Mouse (Mus musculus): ENCODE measurements around the gene Tmem151a. TPM values are rescaled to one million over a fixed set of nuclear protein-coding genes. Genes with fewer than 3 reads are reported as not detected.

Gene Tmem151a
- total and polyA plus RNA-seq, 3 experiments, result 2.6 to 3.3 (median 2.8) TPM

DNA sequence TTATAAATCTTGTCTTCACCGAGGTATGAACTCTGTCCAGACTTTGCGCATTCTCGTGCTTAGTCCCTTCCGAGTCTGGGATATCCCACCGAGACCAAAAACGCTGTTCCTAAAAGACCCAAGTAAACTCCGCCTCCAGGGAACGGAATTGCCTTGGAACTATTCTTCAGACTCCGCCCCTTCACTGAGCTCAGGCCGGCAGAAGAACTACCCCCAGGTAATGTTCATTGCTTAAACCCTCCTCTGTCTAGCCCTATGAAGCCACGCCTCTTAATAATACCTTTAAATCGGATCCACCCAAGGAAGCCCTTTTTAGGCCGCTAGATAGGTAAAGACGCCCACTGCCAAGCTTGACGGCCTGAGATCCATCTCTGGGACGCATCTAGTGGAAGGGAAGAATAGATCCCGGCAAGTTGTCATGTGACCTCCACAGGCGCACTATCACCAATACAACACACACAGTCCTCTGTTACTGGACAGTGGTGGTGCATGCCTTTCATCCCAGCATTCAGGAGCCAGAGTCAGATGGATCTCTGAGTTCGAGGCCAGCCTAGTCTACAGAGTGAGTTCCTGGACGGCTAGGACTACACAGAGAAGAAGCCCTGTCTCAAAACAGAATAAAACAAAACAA is 12.8 kb downstream of the Tmem151a start:
- TF ChIP-seq EP300 (IDR thresholded peaks at IDR 0.05; ENCODE audit: insufficient read depth, low read depth, low read length), result no peak
- TF ChIP-seq CTCF (IDR thresholded peaks at IDR 0.05), result no peak
- no peak for TF ChIP-seq POLR2A (IDR thresholded peaks at IDR 0.05; ENCODE audit: insufficient read depth, low read depth, low read length)
- WGBS, result 3% methylated on average over 20 of the region's 20 CpGs
- intact Hi-C loops (cut with DNase I), result loop anchor here (1.0 to 2.0 kb wide), 3 partner anchors 16 to 56 kb away; partner anchors contain the start of gene Rin1
- Histone ChIP-seq H3K27ac (peak overlapping the region; percentile 64), H3K36me3 (ENCODE audit: control insufficient read depth, insufficient read depth, low read length) (no peaks in the 10 kb centered on the region), H3K9ac (ENCODE audit: low read depth, low read length) (peak overlapping the region; percentile 34), H3K4me3 (peak overlapping the region; percentile 61), H3K27me3 (ENCODE audit: control insufficient read depth, insufficient read depth, low read length) (no peaks in the 10 kb centered on the region; the same call in 1 of the 2 replicates), H3K4me1 (ENCODE audit: control insufficient read depth, insufficient read depth, low read length) (peaks cover 3% of the 10 kb centered on the region), H3K79me2 (replicated peaks; ENCODE audit: control insufficient read depth, insufficient read depth, low read length) (no peaks in the 10 kb centered on the region)
- no peak for DNase-seq

- 7% methylated on average over 40 of the region's 40 CpGs for WGBS
- TF ChIP-seq EP300 (IDR thresholded peaks at IDR 0.05; ENCODE audit: insufficient read depth, low read depth, low read length) (0 out of 2 replicates have a peak, but pooled peaks have one; percentile 12), CTCF (IDR thresholded peaks at IDR 0.05) (no peak)
- H3K4me1 ChIP-seq (ENCODE audit: control insufficient read depth, insufficient read depth, low read length), result peaks cover 8% of the 10 kb centered on the region
- H3K27ac ChIP-seq, result peak overlapping the region; percentile 64
- no peaks in the 10 kb centered on the region for H3K36me3 ChIP-seq (ENCODE audit: control insufficient read depth, insufficient read depth, low read length)
- H3K4me3 ChIP-seq, result peak overlapping the region; percentile 61
- H3K9ac ChIP-seq (ENCODE audit: low read depth, low read length), result peak overlapping the region; percentile 43
- peak; percentile 85 to 88 for DNase-seq
- no peaks in the 10 kb centered on the region; the same call in 1 of the 2 replicates for H3K27me3 ChIP-seq (ENCODE audit: control insufficient read depth, insufficient read depth, low read length)
- H3K79me2 ChIP-seq (replicated peaks; ENCODE audit: control insufficient read depth, insufficient read depth, low read length), result no peaks in the 10 kb centered on the region
- intact Hi-C loops (cut with DNase I), result loop anchor here (2.0 kb wide), 1 partner anchor 55 kb away; no protein-coding TSS in a partner anchor
These were observed 13.6 kb downstream of the Tmem151a start for GRCm38 (mm10) chr19:5071545-5072369.

DNA sequence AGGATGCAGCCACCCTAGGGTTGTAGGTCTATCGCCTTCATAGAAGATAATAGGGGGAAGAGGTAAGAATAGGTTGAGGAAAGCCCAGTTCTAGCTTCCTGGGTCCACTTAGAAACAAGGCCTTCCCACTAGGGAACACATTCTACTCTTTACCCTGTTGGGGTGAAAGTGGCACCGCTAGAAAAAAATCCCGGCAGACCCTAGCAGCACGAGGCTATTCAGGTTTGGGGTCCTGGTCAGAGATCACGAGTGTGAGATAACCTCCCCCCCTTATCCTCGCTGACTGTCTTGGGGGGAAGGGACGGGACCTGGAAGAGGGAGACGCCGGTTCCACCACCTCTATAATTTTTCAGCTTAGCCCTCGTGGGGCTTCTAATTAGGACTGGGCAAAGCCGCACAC is 14.3 kb downstream of the Tmem151a start:
- no peak for DNase-seq
- TF ChIP-seq POLR2A (IDR thresholded peaks at IDR 0.05; ENCODE audit: insufficient read depth, low read depth, low read length) (no peak), CTCF (IDR thresholded peaks at IDR 0.05) (no peak), EP300 (IDR thresholded peaks at IDR 0.05; ENCODE audit: insufficient read depth, low read depth, low read length) (no peak)
- H3K36me3 ChIP-seq (ENCODE audit: control insufficient read depth, insufficient read depth, low read length), result no peaks in the 10 kb centered on the region
- H3K4me1 ChIP-seq (ENCODE audit: control insufficient read depth, insufficient read depth, low read length), result peaks cover 8% of the 10 kb centered on the region
- no peaks in the 10 kb centered on the region for H3K79me2 ChIP-seq (replicated peaks; ENCODE audit: control insufficient read depth, insufficient read depth, low read length)
- no peak overlapping the region; the same call in 1 of the 2 replicates for H3K9ac ChIP-seq (ENCODE audit: low read depth, low read length)
- H3K4me3 ChIP-seq, result no peak overlapping the region
- H3K27me3 ChIP-seq (ENCODE audit: control insufficient read depth, insufficient read depth, low read length), result no peaks in the 10 kb centered on the region; the same call in 1 of the 2 replicates
- intact Hi-C loops (cut with DNase I), result no loop called here
- peak overlapping the region; percentile 64 for H3K27ac ChIP-seq
- 46% methylated on average over 11 of the region's 11 CpGs for WGBS

DNA sequence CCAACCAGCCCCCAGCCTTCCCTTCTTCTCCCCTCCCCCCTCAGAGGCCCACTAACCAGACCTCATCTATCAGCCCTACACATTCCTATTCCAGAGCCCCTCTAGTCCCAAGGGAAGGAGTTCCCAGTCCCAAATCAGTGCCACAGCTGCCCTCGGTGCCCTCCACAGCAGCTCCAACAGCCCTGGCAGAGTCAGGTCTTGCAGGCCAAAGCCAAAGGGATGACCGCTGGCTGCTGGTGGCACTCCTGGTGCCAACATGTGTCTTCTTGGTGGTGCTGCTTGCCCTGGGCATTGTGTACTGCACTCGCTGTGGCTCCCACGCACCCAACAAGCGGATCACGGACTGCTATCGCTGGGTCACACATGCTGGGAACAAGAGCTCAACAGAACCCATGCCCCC is 15.4 kb downstream of the Tmem151a start:
- no peak for TF ChIP-seq EP300 (IDR thresholded peaks at IDR 0.05; ENCODE audit: insufficient read depth, low read depth, low read length)
- no peak for TF ChIP-seq CTCF (IDR thresholded peaks at IDR 0.05)
- no peak for TF ChIP-seq POLR2A (IDR thresholded peaks at IDR 0.05; ENCODE audit: insufficient read depth, low read depth, low read length)
- H3K27me3 ChIP-seq (ENCODE audit: control insufficient read depth, insufficient read depth, low read length), result no peaks in the 10 kb centered on the region; the same call in 1 of the 2 replicates
- no peak overlapping the region for H3K27ac ChIP-seq
- peaks cover 8% of the 10 kb centered on the region for H3K4me1 ChIP-seq (ENCODE audit: control insufficient read depth, insufficient read depth, low read length)
- no peak overlapping the region for H3K4me3 ChIP-seq
- no peaks in the 10 kb centered on the region for H3K36me3 ChIP-seq (ENCODE audit: control insufficient read depth, insufficient read depth, low read length)
- intact Hi-C loops (cut with DNase I), result no loop called here
- H3K79me2 ChIP-seq (replicated peaks; ENCODE audit: control insufficient read depth, insufficient read depth, low read length), result no peaks in the 10 kb centered on the region
- 77% methylated on average over 7 of the region's 7 CpGs for WGBS
- no peak for DNase-seq
- no peak overlapping the region for H3K9ac ChIP-seq (ENCODE audit: low read depth, low read length)

- 86% methylated on average over 5 of the region's 5 CpGs for WGBS
- Histone ChIP-seq H3K9ac (ENCODE audit: low read depth, low read length) (no peak overlapping the region), H3K4me1 (ENCODE audit: control insufficient read depth, insufficient read depth, low read length) (peaks cover 8% of the 10 kb centered on the region)
These were observed 15.8 kb downstream of the Tmem151a start for GRCm38 (mm10) chr19:5069486-5069885.

More at GRCm38 (mm10) chr19:5069486-5069885, 15.8 kb downstream of the Tmem151a start:
- no peaks in the 10 kb centered on the region; the same call in 1 of the 2 replicates for H3K27me3 ChIP-seq (ENCODE audit: control insufficient read depth, insufficient read depth, low read length)
- DNase-seq, result no peak
- H3K27ac ChIP-seq, result no peak overlapping the region
- H3K4me3 ChIP-seq, result no peak overlapping the region
- H3K79me2 ChIP-seq (replicated peaks; ENCODE audit: control insufficient read depth, insufficient read depth, low read length), result no peaks in the 10 kb centered on the region
- TF ChIP-seq POLR2A (IDR thresholded peaks at IDR 0.05; ENCODE audit: insufficient read depth, low read depth, low read length) (no peak), CTCF (IDR thresholded peaks at IDR 0.05) (no peak), EP300 (IDR thresholded peaks at IDR 0.05; ENCODE audit: insufficient read depth, low read depth, low read length) (no peak)
- no peaks in the 10 kb centered on the region for H3K36me3 ChIP-seq (ENCODE audit: control insufficient read depth, insufficient read depth, low read length)
- intact Hi-C loops (cut with DNase I), result no loop called here
